ENCODE assay signal across 9 mouse cellular contexts in genomic region chr4:58749510-58749909, GRCm38 (mm10). TPM values are rescaled to one million over a fixed set of nuclear protein-coding genes. Genes with fewer than 3 reads are reported as not detected.
A peak's percentile ranks its signal among the peaks of the same experiment; 100 is the strongest.
DNase-seq lines count a peak whose midpoint lies in the region; ATAC-seq lines count a peak whose summit lies in the region.
"Had no signal": no experiment of that assay in that cellular context is flagged by ENCODE, and none has a peak within 500 bp of the region (broad histone marks: within the 10 kb centered on the region; RNA-seq: fewer than 3 reads in every experiment).

No protein-coding gene starts in this region.

- no peak overlapping the region for H3K27ac ChIP-seq in forebrain, embryonic 14.5 days (ENCODE audit: low read depth, low read length)
- H3K27ac ChIP-seq in forebrain, embryonic 16.5 days (ENCODE audit: low read length) = no peak overlapping the region
- H3K27ac ChIP-seq in limb, embryonic 13.5 days = no peak overlapping the region
- H3K27ac ChIP-seq: macrophage had no signal

- 57% methylated on average over 2 of the region's 2 CpGs for WGBS in forebrain, embryonic 14.5 days
- 46% methylated on average over 2 of the region's 2 CpGs for WGBS in forebrain, embryonic 16.5 days
- WGBS in limb, embryonic 13.5 days = 47% methylated on average over 2 of the region's 2 CpGs

- peak; percentile 50 for ATAC-seq in forebrain, embryonic 14.5 days
- no peak for ATAC-seq in forebrain, embryonic 16.5 days
- ATAC-seq in limb, embryonic 13.5 days (ENCODE audit: low FRiP score, low read depth) = peak; percentile 36; the same call in 1 of the 2 replicates
- ATAC-seq in erythroblast, adult 5-6 weeks (replicated peaks; ENCODE audit: low FRiP score, poor library complexity, severe bottlenecking) = no peak

- DNase-seq in forebrain, embryonic 14.5 days (ENCODE audit: low spot score) = peak; percentile 67
- peak; percentile 7 for DNase-seq in layer of hippocampus, adult 11-12 months (ENCODE audit: low spot score)
- no peak for DNase-seq in layer of hippocampus, adult 8-10 months (ENCODE audit: low spot score in 2 of 2)
- DNase-seq in R1 (ENCODE audit: low read depth, low spot score) = peak; percentile 14
- no peak for DNase-seq in gastrocnemius, postnatal 25 days

- no peaks in the 10 kb centered on the region for H3K27me3 ChIP-seq in forebrain, embryonic 14.5 days (replicated peaks; ENCODE audit: control insufficient read depth, insufficient read depth, low read length)
- no peaks in the 10 kb centered on the region for H3K27me3 ChIP-seq in forebrain, embryonic 16.5 days (replicated peaks; ENCODE audit: control insufficient read depth, insufficient read depth, low read length)
- H3K27me3 ChIP-seq in limb, embryonic 13.5 days = no peaks in the 10 kb centered on the region

- no peak overlapping the region for H3K9ac ChIP-seq in forebrain, embryonic 14.5 days (ENCODE audit: low read length)
- H3K9ac ChIP-seq in forebrain, embryonic 16.5 days (replicated peaks; ENCODE audit: low read depth, low read length) = no peak overlapping the region
- no peak overlapping the region for H3K9ac ChIP-seq in limb, embryonic 13.5 days

- no peak overlapping the region for H3K4me2 ChIP-seq in forebrain, embryonic 14.5 days (ENCODE audit: low read length)
- no peak overlapping the region for H3K4me2 ChIP-seq in forebrain, embryonic 16.5 days (ENCODE audit: low read length)
- H3K4me2 ChIP-seq in limb, embryonic 13.5 days (replicated peaks) = peak overlapping the region; percentile 48

- peaks cover 2% of the 10 kb centered on the region; the same call in 1 of the 2 replicates for H3K4me1 ChIP-seq in forebrain, embryonic 14.5 days (ENCODE audit: control insufficient read depth, insufficient read depth, low read length)
- H3K4me1 ChIP-seq in forebrain, embryonic 16.5 days (replicated peaks; ENCODE audit: control insufficient read depth, insufficient read depth, low read length) = peaks cover 3% of the 10 kb centered on the region
- H3K4me1 ChIP-seq in limb, embryonic 13.5 days = peaks cover 15% of the 10 kb centered on the region; the same call in 1 of the 2 replicates

- no peaks in the 10 kb centered on the region for H3K36me3 ChIP-seq in forebrain, embryonic 14.5 days (ENCODE audit: control insufficient read depth, insufficient read depth, low read length)
- H3K36me3 ChIP-seq in forebrain, embryonic 16.5 days (ENCODE audit: control insufficient read depth, insufficient read depth) = no peaks in the 10 kb centered on the region
- no peaks in the 10 kb centered on the region for H3K36me3 ChIP-seq in limb, embryonic 13.5 days

- H3K9me3 ChIP-seq in forebrain, embryonic 14.5 days (replicated peaks; ENCODE audit: control insufficient read depth, low read length) = no peaks in the 10 kb centered on the region
- no peaks in the 10 kb centered on the region for H3K9me3 ChIP-seq in forebrain, embryonic 16.5 days (ENCODE audit: control insufficient read depth, low read length)
- no peaks in the 10 kb centered on the region for H3K9me3 ChIP-seq in limb, embryonic 13.5 days

- no peak overlapping the region for H3K4me3 ChIP-seq in forebrain, embryonic 14.5 days (ENCODE audit: low read depth, low read length)
- H3K4me3 ChIP-seq in forebrain, embryonic 16.5 days (replicated peaks; ENCODE audit: low read length) = no peak overlapping the region
- H3K4me3 ChIP-seq in limb, embryonic 13.5 days = no peak overlapping the region

RNA-seq across cellular contexts. Expression of gene Olfr267, which starts 38.0 kb away (rescaled TPM):
- polyA plus RNA-seq in forebrain, embryonic 14.5 days (2014; fragmentation: Nextera tagmentation; extraction: Ambion mirVana) = 0.24 TPM in 1 of 2 replicates, not detected in the other
- 0.08 TPM in 1 of 2 replicates, not detected in the other for polyA plus RNA-seq in forebrain, embryonic 16.5 days (2015; fragmentation: Nextera tagmentation; extraction: Ambion mirVana)
- total RNA-seq in layer of hippocampus, adult 8-10 months (2022) = under 1 TPM in 2 of 4 experiments, not detected in 2; 0.11 to 0.22 TPM
- polyA plus RNA-seq in limb, embryonic 13.5 days (2015; fragmentation: Nextera tagmentation; extraction: Ambion mirVana) = not detected in 2 replicates
- total RNA-seq in erythroblast, adult 5-6 weeks (2015; ENCODE audit: low replicate concordance) = not detected in 2 replicates
- 0.28 TPM in 1 of 2 replicates, not detected in the other for total RNA-seq in erythroblast, adult 5-6 weeks (2017; ENCODE audit: low replicate concordance)
- not detected for total RNA-seq in gastrocnemius, postnatal 25 days (2021)
- polyA plus RNA-seq: macrophage had no signal

Comparison
In these comparisons a context has a peak if more than half of its experiments do, and no peak if none do; other contexts are left out.
1. ATAC-seq: peak in forebrain, embryonic 14.5 days (single experiment) and limb, embryonic 13.5 days (single experiment); none in forebrain, embryonic 16.5 days (single experiment) and erythroblast, adult 5-6 weeks (single experiment).
2. DNase-seq: peak in forebrain, embryonic 14.5 days (single experiment), layer of hippocampus, adult 11-12 months (single experiment) and R1 (single experiment); none in layer of hippocampus, adult 8-10 months (0 of 2) and gastrocnemius, postnatal 25 days (single experiment).